Mouse (Mus musculus): ENCODE data around the gene Prl2a1.
"Not testable (repeated sequence)": the region's sequence is repeated elsewhere in the genome, so short reads cannot be mapped to it uniquely, and the experiment has no call there.

Prl2a1 gene

DNA sequence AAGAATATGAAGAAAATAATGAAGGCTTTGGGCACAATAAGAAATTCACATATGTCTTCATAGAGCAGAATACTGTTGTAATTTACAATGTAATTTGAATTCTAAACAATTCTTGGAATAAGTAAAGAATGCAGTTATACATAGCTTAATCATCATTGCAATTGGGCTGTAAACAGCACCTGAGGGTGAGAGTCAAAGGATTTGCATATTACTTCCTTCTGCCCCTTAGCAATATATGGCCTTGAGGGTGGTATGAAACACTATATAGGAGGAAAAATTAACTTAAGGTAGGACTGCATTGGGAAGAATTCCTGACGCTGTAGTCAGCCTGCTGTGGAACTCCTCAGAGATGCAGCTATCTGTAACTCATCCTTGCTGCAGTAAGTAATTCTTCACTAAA is at the start of gene Prl2a1:
Gene Prl2a1 (plus strand): TSS at position 301 of the 400 bp plus-strand sequence.
- no peak for DNase-seq

DNA sequence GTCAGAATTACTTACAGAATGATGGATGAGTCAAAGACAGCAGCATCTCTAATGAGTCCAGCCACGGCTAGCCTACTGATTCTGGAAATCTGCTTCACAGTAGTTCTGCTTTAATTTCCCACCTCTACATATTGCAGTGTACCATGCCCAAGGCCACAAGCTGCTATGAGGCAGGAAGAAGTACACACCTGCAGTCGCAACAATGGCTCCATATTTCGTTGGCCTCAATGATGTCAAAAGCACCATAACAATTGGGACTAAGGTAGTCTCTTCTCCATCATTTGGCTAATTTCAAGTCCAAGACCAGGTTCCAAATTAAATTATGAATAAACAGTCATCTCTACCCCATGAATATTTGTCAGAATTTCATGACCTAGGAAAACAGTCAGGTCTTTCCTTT is 20.8 kb upstream of the Prl2a1 start, which contains the start of gene Prl7c1:
Gene Prl7c1 (minus strand): TSS at position 101 of the 400 bp plus-strand sequence.
- DNase-seq: not testable (repeated sequence)

DNA sequence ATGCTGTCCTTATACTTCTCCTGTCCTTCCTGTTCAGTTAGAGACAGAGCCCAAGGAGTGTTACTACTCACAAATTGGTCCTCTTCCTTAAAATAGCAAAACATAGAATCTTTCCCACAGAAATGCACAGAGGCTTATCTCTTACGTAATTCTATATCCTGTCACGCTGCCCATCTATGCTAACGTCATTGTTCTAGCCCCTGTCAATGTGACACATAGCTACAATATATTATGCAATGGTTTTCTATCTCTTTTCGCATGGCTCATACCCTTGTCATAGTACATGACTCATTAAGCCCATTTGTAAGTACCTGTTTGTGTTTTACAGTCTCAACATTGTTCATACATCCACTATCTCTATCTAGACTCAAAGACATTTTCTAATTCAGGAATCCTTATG is 2.2 kb upstream of the Prl2a1 start:
- DNase-seq: no peak

DNA sequence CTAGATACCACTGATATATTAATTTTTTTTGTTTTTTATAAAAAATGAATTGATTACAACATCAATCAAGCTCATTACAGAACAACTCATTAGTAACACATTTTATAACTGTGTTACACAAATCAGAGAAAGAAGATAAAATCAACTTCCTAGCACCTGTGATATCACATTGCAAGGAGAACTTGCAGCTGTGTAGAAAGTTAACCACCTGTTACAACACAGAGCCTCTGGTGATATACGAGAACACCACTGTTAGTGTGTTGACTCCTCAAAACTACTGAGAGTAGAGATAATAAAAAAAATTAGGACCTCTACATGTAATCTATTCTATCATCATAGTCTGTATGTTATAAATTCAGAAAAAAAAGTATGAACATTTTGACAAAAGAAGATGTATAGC is 1.3 kb downstream of the Prl2a1 start:
- no peak for DNase-seq

DNA sequence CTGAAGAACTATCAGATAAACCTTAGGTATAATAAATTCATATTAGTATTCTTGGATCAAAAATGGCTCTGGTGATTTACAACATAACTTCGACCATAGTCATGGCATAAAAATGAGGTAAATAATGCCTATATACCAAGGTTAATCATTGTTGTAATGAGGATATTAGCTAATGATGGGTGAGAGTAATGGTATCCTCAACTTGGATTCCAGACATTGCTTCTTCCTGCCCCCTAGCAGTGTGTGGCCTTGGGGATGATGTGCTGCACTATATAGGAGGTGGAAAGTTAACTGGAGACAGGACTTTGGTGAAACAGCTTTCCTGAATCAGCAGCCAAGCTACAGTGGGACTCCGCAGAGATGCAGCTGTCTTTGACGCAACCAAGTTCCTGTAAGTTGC is 47.6 kb downstream of the Prl2a1 start, which contains the start of gene Prl2c1:
Gene Prl2c1 (plus strand): TSS at position 301 of the 400 bp plus-strand sequence.
- DNase-seq: no peak
